Mouse (Mus musculus): Measurements from ENCODE around the gene Ndufs3. TPM values are rescaled to one million over a fixed set of nuclear protein-coding genes. Genes with fewer than 3 reads are reported as not detected.

Ndufs3 gene
- polyA plus RNA-seq, 1 experiment from 2014 or later = 216 TPM

DNA sequence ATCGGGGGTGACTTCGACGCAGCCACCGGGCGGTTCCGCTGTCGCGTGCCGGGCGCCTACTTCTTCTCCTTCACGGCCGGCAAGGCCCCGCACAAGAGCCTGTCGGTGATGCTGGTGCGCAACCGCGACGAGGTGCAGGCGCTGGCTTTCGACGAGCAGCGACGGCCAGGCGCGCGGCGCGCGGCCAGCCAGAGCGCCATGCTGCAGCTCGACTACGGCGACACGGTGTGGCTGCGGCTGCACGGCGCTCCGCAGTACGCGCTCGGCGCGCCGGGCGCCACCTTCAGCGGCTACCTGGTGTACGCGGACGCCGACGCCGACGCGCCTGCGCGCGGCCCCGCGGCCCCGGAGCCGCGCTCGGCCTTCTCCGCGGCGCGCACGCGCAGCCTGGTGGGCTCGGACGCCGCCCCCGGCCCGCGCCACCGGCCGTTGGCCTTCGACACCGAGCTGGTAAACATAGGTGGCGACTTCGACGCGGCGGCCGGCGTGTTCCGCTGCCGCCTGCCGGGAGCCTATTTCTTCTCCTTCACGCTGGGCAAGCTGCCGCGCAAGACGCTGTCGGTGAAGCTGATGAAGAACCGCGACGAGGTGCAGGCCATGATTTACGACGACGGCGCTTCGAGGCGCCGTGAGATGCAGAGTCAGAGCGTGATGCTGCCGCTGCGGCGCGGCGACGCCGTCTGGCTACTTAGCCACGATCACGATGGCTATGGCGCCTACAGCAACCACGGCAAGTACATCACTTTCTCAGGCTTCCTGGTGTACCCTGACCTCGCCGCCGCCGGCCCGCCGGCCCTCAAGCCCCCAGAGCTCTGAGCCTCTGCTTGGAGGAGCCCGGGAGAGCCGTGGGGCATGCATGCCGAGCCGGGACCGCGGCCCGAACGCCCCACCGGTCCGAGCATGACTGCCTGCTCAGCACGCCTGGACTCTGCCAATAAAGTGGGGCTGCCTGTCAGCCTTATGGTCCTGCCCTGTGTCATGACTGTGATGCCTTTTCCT, 14.8 kb downstream of the Ndufs3 start:
- ATAC-seq (ENCODE audit: insufficient number of reproducible peaks, insufficient read depth, low FRiP score, low read depth) = peak; percentile 66
- Histone ChIP-seq H3K27ac (ENCODE audit: low read length) (no peak overlapping the region), H3K36me3 (ENCODE audit: control insufficient read depth, insufficient read depth, low read length) (peaks cover 10% of the 10 kb centered on the region), H3K4me3 (ENCODE audit: low read depth, low read length) (peak overlapping the region; percentile 49), H3K4me2 (replicated peaks; ENCODE audit: low read depth, low read length) (peak overlapping the region; percentile 70), H3K27me3 (ENCODE audit: control insufficient read depth, insufficient read depth, low read length) (peaks cover 16% of the 10 kb centered on the region; the same call in 1 of the 2 replicates), H3K4me1 (ENCODE audit: control insufficient read depth, insufficient read depth, low read length) (0 out of 2 replicates have a peak, but pooled peaks cover 3% of the 10 kb centered on the region), H3K9ac (replicated peaks; ENCODE audit: low read depth, low read length) (peak overlapping the region; percentile 39), H3K9me3 (ENCODE audit: control insufficient read depth, low read depth, low read length) (no peaks in the 10 kb centered on the region)
- 6% methylated on average over 110 of the region's 133 CpGs for WGBS

- H3K27me3 ChIP-seq (ENCODE audit: control insufficient read depth, insufficient read depth, low read length) = peaks cover 16% of the 10 kb centered on the region; the same call in 1 of the 2 replicates
- no peak overlapping the region for H3K4me3 ChIP-seq (ENCODE audit: low read depth, low read length)
- WGBS = 67% methylated on average over 5 of the region's 5 CpGs
- no peak for ATAC-seq (ENCODE audit: insufficient number of reproducible peaks, insufficient read depth, low FRiP score, low read depth)
- 0 out of 2 replicates have a peak, but pooled peaks cover 3% of the 10 kb centered on the region for H3K4me1 ChIP-seq (ENCODE audit: control insufficient read depth, insufficient read depth, low read length)
- no peaks in the 10 kb centered on the region for H3K9me3 ChIP-seq (ENCODE audit: control insufficient read depth, low read depth, low read length)
- H3K4me2 ChIP-seq (replicated peaks; ENCODE audit: low read depth, low read length) = no peak overlapping the region
- H3K9ac ChIP-seq (replicated peaks; ENCODE audit: low read depth, low read length) = no peak overlapping the region
- no peaks in the 10 kb centered on the region for H3K36me3 ChIP-seq (ENCODE audit: control insufficient read depth, insufficient read depth, low read length)
- no peak overlapping the region for H3K27ac ChIP-seq (ENCODE audit: low read length)
Measured at GRCm38 (mm10) chr2:90887627-90888026, 17.0 kb downstream of the Ndufs3 start.

GRCm38 (mm10) chr2:90886436-90886835, 18.2 kb downstream of the Ndufs3 start:
- peak overlapping the region; percentile 88 for H3K4me2 ChIP-seq (replicated peaks; ENCODE audit: low read depth, low read length)
- no peaks in the 10 kb centered on the region for H3K36me3 ChIP-seq (ENCODE audit: control insufficient read depth, insufficient read depth, low read length)
- no peak overlapping the region for H3K27ac ChIP-seq (ENCODE audit: low read length)
- peaks cover 16% of the 10 kb centered on the region; the same call in 1 of the 2 replicates for H3K27me3 ChIP-seq (ENCODE audit: control insufficient read depth, insufficient read depth, low read length)
- no peak overlapping the region for H3K9ac ChIP-seq (replicated peaks; ENCODE audit: low read depth, low read length)
- no peak for ATAC-seq (ENCODE audit: insufficient number of reproducible peaks, insufficient read depth, low FRiP score, low read depth)
- 0 out of 2 replicates have a peak, but pooled peaks cover 3% of the 10 kb centered on the region for H3K4me1 ChIP-seq (ENCODE audit: control insufficient read depth, insufficient read depth, low read length)
- 39% methylated on average over 6 of the region's 6 CpGs for WGBS
- peak overlapping the region; percentile 47; the same call in 1 of the 2 replicates for H3K4me3 ChIP-seq (ENCODE audit: low read depth, low read length)
- no peaks in the 10 kb centered on the region for H3K9me3 ChIP-seq (ENCODE audit: control insufficient read depth, low read depth, low read length)

DNA sequence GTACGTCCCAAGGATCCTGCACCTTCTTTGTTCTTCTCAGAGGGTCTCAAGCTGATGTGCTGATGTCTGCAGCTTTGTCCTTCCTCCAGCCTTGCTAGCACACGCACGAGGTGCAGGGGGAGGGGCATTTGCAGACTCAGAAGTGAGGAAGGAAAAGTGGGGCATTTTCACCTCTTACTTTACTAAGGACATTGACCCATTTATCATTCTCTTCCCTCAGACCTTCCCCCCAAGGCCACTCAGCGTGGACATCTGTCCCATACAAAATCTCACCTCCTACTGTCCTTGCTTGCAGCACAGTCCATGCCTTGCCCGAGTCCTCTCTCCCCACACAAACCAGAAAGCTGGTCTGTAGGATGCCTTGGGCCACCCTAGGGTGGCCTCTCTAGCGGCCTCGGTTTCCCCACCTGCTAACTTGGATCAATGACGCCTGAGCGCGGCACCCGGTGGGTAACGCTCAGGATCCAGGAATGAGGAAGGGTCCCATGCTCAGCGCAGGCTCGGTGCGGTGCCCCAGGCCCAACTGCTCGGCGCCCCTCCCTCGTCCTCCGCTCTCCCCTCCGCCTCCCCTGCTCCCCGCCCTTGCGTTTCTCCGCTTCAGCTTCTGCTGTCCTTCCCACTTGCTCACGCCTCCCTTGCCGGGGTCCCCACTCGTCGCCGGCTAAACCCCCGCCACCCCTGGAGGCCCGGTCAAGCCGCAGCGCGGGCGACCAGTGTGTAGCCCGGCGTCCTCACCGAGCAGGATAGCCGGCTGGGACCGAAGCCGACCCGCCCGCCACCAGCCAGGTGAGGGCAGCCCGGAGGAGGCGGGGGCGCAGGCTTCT, 19.2 kb downstream of the Ndufs3 start, which contains the start of gene C1qtnf4:
Gene C1qtnf4, plus strand, starts transcription at position 643 of the 824 bp plus-strand sequence.
- peaks cover 16% of the 10 kb centered on the region; the same call in 1 of the 2 replicates for H3K27me3 ChIP-seq (ENCODE audit: control insufficient read depth, insufficient read depth, low read length)
- 0 out of 2 replicates have a peak, but pooled peaks cover 3% of the 10 kb centered on the region for H3K4me1 ChIP-seq (ENCODE audit: control insufficient read depth, insufficient read depth, low read length)
- H3K27ac ChIP-seq (ENCODE audit: low read length) = no peak within 1 kb of the TSS
- peak within 1 kb of the TSS; percentile 88 for H3K4me2 ChIP-seq (replicated peaks; ENCODE audit: low read depth, low read length)
- H3K9ac ChIP-seq (replicated peaks; ENCODE audit: low read depth, low read length) = peak within 1 kb of the TSS; percentile 33
- 1% methylated on average over 45 of the region's 45 CpGs for WGBS
- H3K36me3 ChIP-seq (ENCODE audit: control insufficient read depth, insufficient read depth, low read length) = no peaks in the 10 kb centered on the region
- H3K9me3 ChIP-seq (ENCODE audit: control insufficient read depth, low read depth, low read length) = no peaks in the 10 kb centered on the region
- peak within 1 kb of the TSS; percentile 47 for H3K4me3 ChIP-seq (ENCODE audit: low read depth, low read length)
- ATAC-seq (ENCODE audit: insufficient number of reproducible peaks, insufficient read depth, low FRiP score, low read depth) = peak; percentile 19; the same call in 1 of the 2 replicates

DNA sequence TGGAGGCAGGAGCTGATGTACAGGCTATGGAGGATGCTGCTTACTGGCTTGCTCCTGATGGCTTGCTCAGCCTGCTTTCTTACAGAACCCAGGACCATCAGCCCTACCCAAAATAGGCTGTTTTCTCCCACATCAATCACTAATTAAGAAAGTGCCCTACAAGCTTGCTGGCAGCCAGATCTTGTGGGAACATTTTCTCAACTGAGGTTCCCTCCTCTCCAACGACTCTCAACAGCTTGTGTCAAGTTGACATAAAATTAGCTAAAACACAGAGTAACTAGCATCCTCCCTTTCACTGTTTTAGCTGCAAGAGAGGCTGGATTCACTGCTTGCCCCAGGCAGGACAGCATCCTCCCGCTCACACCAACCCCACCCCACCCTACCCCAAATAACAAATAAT, 22.8 kb downstream of the Ndufs3 start:
- 0 out of 2 replicates have a peak, but pooled peaks cover 3% of the 10 kb centered on the region for H3K4me1 ChIP-seq (ENCODE audit: control insufficient read depth, insufficient read depth, low read length)
- 85% methylated on average over 2 of the region's 2 CpGs for WGBS
- H3K36me3 ChIP-seq (ENCODE audit: control insufficient read depth, insufficient read depth, low read length) = no peaks in the 10 kb centered on the region
- no peak for ATAC-seq (ENCODE audit: insufficient number of reproducible peaks, insufficient read depth, low FRiP score, low read depth)
- H3K27ac ChIP-seq (ENCODE audit: low read length) = no peak overlapping the region
- no peak overlapping the region for H3K9ac ChIP-seq (replicated peaks; ENCODE audit: low read depth, low read length)
- H3K4me2 ChIP-seq (replicated peaks; ENCODE audit: low read depth, low read length) = no peak overlapping the region
- H3K27me3 ChIP-seq (ENCODE audit: control insufficient read depth, insufficient read depth, low read length) = no peaks in the 10 kb centered on the region
- no peaks in the 10 kb centered on the region for H3K9me3 ChIP-seq (ENCODE audit: control insufficient read depth, low read depth, low read length)
- no peak overlapping the region for H3K4me3 ChIP-seq (ENCODE audit: low read depth, low read length)

GRCm38 (mm10) chr2:90880144-90880785, 24.4 kb downstream of the Ndufs3 start:
- Histone ChIP-seq H3K9me3 (ENCODE audit: control insufficient read depth, low read depth, low read length) (no peaks in the 10 kb centered on the region), H3K9ac (replicated peaks; ENCODE audit: low read depth, low read length) (no peak overlapping the region), H3K27me3 (ENCODE audit: control insufficient read depth, insufficient read depth, low read length) (no peaks in the 10 kb centered on the region), H3K27ac (ENCODE audit: low read length) (no peak overlapping the region), H3K4me2 (replicated peaks; ENCODE audit: low read depth, low read length) (no peak overlapping the region), H3K4me3 (ENCODE audit: low read depth, low read length) (no peak overlapping the region), H3K36me3 (ENCODE audit: control insufficient read depth, insufficient read depth, low read length) (no peaks in the 10 kb centered on the region), H3K4me1 (ENCODE audit: control insufficient read depth, insufficient read depth, low read length) (no peaks in the 10 kb centered on the region)
- no peak for ATAC-seq (ENCODE audit: insufficient number of reproducible peaks, insufficient read depth, low FRiP score, low read depth)
- 40% methylated on average over 6 of the region's 6 CpGs for WGBS

DNA sequence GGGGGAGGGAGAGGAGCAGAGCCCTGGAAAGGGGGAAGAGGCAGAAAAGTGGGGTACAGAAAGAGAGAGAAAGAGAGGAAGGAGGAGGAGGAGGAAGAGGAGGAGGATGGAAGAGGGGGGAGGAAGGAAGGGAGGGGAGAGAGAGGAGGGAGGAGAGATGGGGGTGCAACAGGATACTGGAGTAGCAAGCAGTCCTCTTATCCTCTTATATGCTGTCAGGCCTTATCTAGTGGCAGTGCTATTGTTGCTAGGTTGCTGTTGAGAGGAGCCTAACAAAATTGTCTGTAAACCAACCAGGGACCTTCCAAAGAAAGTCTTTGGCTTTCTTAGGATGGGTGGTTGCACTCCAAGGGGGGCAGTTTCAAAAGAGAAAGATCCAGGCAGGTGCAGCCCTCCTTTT, 25.2 kb downstream of the Ndufs3 start:
- no peak overlapping the region for H3K27ac ChIP-seq (ENCODE audit: low read length)
- H3K4me3 ChIP-seq (ENCODE audit: low read depth, low read length) = no peak overlapping the region
- no peaks in the 10 kb centered on the region for H3K36me3 ChIP-seq (ENCODE audit: control insufficient read depth, insufficient read depth, low read length)
- ATAC-seq (ENCODE audit: insufficient number of reproducible peaks, insufficient read depth, low FRiP score, low read depth) = no peak
- no peak overlapping the region for H3K4me2 ChIP-seq (replicated peaks; ENCODE audit: low read depth, low read length)
- no peak overlapping the region for H3K9ac ChIP-seq (replicated peaks; ENCODE audit: low read depth, low read length)
- no peaks in the 10 kb centered on the region for H3K4me1 ChIP-seq (ENCODE audit: control insufficient read depth, insufficient read depth, low read length)
- no peaks in the 10 kb centered on the region for H3K9me3 ChIP-seq (ENCODE audit: control insufficient read depth, low read depth, low read length)
- H3K27me3 ChIP-seq (ENCODE audit: control insufficient read depth, insufficient read depth, low read length) = no peaks in the 10 kb centered on the region
